Mouse (Mus musculus): ENCODE measurements around the gene Lrrc28. TPM values are rescaled to one million over a fixed set of nuclear protein-coding genes. Genes with fewer than 3 reads are reported as not detected.

Gene Lrrc28
- total and polyA plus RNA-seq, 3 experiments = 9.7 to 16.0 TPM; not detected in 1

DNA sequence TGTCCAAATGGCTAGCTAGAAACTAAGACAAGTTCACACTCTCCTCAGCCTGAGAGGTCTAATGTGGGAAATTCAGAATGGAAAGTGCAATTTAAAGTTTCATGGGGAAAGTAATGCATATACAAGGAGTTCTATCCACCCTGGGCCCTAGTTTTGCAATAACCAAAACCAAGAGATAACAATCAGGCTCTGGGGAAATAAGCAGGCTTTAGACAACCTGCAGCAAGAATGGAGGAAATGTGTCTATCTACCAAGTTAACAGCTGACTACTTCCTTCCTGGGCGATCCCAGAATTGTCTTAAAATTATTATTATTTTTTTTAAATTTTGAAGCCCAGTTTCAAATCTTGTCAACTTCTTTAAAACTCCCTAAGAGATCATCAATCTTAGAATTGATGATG is 48.7 kb downstream of the Lrrc28 start:
- Histone ChIP-seq H3K4me3 (ENCODE audit: control insufficient read depth in 1 of 2, insufficient read depth in 1 of 2, low read depth in 2 of 2, low read length in 2 of 2) (no peak overlapping the region), H3K27me3 (ENCODE audit: control insufficient read depth in 1 of 2, insufficient read depth in 2 of 2, low read length in 2 of 2) (no peaks in the 10 kb centered on the region), H3K27ac (ENCODE audit: control insufficient read depth, low read depth, low read length) (no peak overlapping the region), H3K4me1 (ENCODE audit: control insufficient read depth in 1 of 2, insufficient read depth in 2 of 2, low read length in 2 of 2) (peaks cover 0 to 4% of the 10 kb centered on the region in 2 experiments; a peak in 1 of 4 replicates), H3K36me3 (ENCODE audit: control insufficient read depth in 1 of 2, insufficient read depth in 2 of 2, low read length in 2 of 2) (peaks cover 0 to 6% of the 10 kb centered on the region in 2 experiments; a peak in 2 of 4 replicates), H3K79me2 (ENCODE audit: control insufficient read depth, insufficient read depth, low read length, poor library complexity) (no peaks in the 10 kb centered on the region), H3K9ac (ENCODE audit: control insufficient read depth, low read depth, low read length, poor library complexity, severe bottlenecking) (no peak overlapping the region), H3K9me3 (replicated peaks; ENCODE audit: insufficient read depth, low read length) (no peaks in the 10 kb centered on the region)
- peak; percentile 14 for DNase-seq (ENCODE audit: low read depth, low spot score)
- TF ChIP-seq EP300 (IDR thresholded peaks at IDR 0.05; ENCODE audit: low read depth in 1 of 2, low read length in 2 of 2) (0 out of 4 replicates have a peak, but pooled peaks of 1 of the 2 experiments have one; percentile 29), MAZ (IDR thresholded peaks at IDR 0.05; ENCODE audit: low read depth, low read length) (no peak), POLR2A (IDR thresholded peaks at IDR 0.05; ENCODE audit: control insufficient read depth in 1 of 2, insufficient read depth in 1 of 2, low read depth in 1 of 2, low read length in 2 of 2, poor library complexity in 1 of 2) (no peak), MAX (IDR thresholded peaks at IDR 0.05; ENCODE audit: low read length) (no peak), NRF1 (IDR thresholded peaks at IDR 0.05; ENCODE audit: insufficient read depth, low read depth, low read length, poor library complexity, severe bottlenecking) (no peak), ZC3H11A (IDR thresholded peaks at IDR 0.05; ENCODE audit: low read depth, low read length) (no peak), NELFE (IDR thresholded peaks at IDR 0.05; ENCODE audit: low read depth, low read length) (no peak), ETS1 (IDR thresholded peaks at IDR 0.05; ENCODE audit: low read depth, low read length) (peak; percentile 52; the same call in 1 of the 2 replicates), MYB (IDR thresholded peaks at IDR 0.05; ENCODE audit: low read depth, low read length) (no peak), GATA1 (IDR thresholded peaks at IDR 0.05; ENCODE audit: low read depth, low read length) (peak; percentile 46; the same call in 1 of the 2 replicates), CHD1 (IDR thresholded peaks at IDR 0.05; ENCODE audit: low read depth, low read length) (no peak)

DNA sequence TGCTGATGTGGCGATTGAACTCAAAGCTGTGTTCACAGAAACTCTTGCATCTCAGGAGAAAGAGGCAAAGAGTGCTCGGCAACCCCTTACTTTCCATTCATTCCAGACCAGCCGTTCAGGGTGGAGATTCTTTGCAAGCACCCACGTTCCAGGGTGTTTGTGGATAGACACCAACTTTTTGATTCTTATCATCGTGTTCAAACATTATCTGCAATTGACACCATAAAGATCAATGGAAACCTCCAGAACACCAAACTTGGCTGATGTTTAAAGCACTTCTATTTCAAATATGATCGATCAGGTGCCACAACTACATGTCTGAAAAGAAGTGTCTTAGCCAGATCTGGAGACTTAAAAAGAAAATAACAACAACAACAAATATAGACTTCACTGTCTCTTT is 51.2 kb downstream of the Lrrc28 start:
- TF ChIP-seq RAD21 (IDR thresholded peaks at IDR 0.05; ENCODE audit: low read depth, low read length) (no peak), USF2 (IDR thresholded peaks at IDR 0.05; ENCODE audit: borderline replicate concordance in 1 of 2, insufficient read depth in 1 of 2, low read depth in 1 of 2, low read length in 2 of 2) (no peak), MXI1 (IDR thresholded peaks at IDR 0.05; ENCODE audit: low read depth, low read length) (no peak), POLR2AphosphoS2 (IDR thresholded peaks at IDR 0.05; ENCODE audit: low read length) (no peak), SMC3 (IDR thresholded peaks at IDR 0.05; ENCODE audit: low read depth, low read length) (no peak), ZC3H11A (IDR thresholded peaks at IDR 0.05; ENCODE audit: low read depth, low read length) (no peak), ZNF384 (IDR thresholded peaks at IDR 0.05; ENCODE audit: low read depth, low read length) (no peak), SIN3A (IDR thresholded peaks at IDR 0.05; ENCODE audit: low read length) (no peak), MAX (IDR thresholded peaks at IDR 0.05; ENCODE audit: low read length) (no peak), EP300 (IDR thresholded peaks at IDR 0.05; ENCODE audit: low read depth in 1 of 2, low read length in 2 of 2) (no peak), GABPA (IDR thresholded peaks at IDR 0.05; ENCODE audit: low read depth, low read length) (no peak), BHLHE40 (IDR thresholded peaks at IDR 0.05; ENCODE audit: borderline replicate concordance, low read depth, low read length) (no peak), MYB (IDR thresholded peaks at IDR 0.05; ENCODE audit: low read depth, low read length) (no peak), POLR2AphosphoS5 (IDR thresholded peaks at IDR 0.05; ENCODE audit: borderline replicate concordance, low read depth, low read length) (no peak), MAZ (IDR thresholded peaks at IDR 0.05; ENCODE audit: low read depth, low read length) (no peak), USF1 (IDR thresholded peaks at IDR 0.05; ENCODE audit: low read depth, low read length) (no peak), HCFC1 (IDR thresholded peaks at IDR 0.05; ENCODE audit: low read depth, low read length) (no peak), UBTF (IDR thresholded peaks at IDR 0.05; ENCODE audit: borderline replicate concordance, insufficient read depth, low read depth, low read length) (no peak), TCF12 (IDR thresholded peaks at IDR 0.05; ENCODE audit: low read depth, low read length) (no peak), E2F4 (IDR thresholded peaks at IDR 0.05; ENCODE audit: borderline replicate concordance, low read depth, low read length) (no peak)
- Histone ChIP-seq H3K79me2 (ENCODE audit: control insufficient read depth, insufficient read depth, low read length, poor library complexity) (no peaks in the 10 kb centered on the region), H3K9me3 (replicated peaks; ENCODE audit: insufficient read depth, low read length) (no peaks in the 10 kb centered on the region), H3K36me3 (ENCODE audit: control insufficient read depth in 1 of 2, insufficient read depth in 2 of 2, low read length in 2 of 2) (peaks cover 0 to 6% of the 10 kb centered on the region in 2 experiments; a peak in 2 of 4 replicates), H3K27me3 (ENCODE audit: control insufficient read depth in 1 of 2, insufficient read depth in 2 of 2, low read length in 2 of 2) (no peaks in the 10 kb centered on the region), H3K27ac (ENCODE audit: control insufficient read depth, low read depth, low read length) (no peak overlapping the region), H3K4me3 (ENCODE audit: control insufficient read depth in 1 of 2, insufficient read depth in 1 of 2, low read depth in 2 of 2, low read length in 2 of 2) (no peak overlapping the region), H3K4me1 (ENCODE audit: control insufficient read depth in 1 of 2, insufficient read depth in 2 of 2, low read length in 2 of 2) (peaks cover 0 to 4% of the 10 kb centered on the region in 2 experiments; a peak in 1 of 4 replicates), H3K9ac (ENCODE audit: control insufficient read depth, low read depth, low read length, poor library complexity, severe bottlenecking) (no peak overlapping the region)
- DNase-seq (ENCODE audit: low read depth, low spot score) = no peak
